Mouse (Mus musculus) left cerebral cortex, postnatal 25 days (tissue): Measurements from ENCODE around the gene Abtb2. TPM values are rescaled to one million over a fixed set of nuclear protein-coding genes. Genes with fewer than 3 reads are reported as not detected.

Experiments
- DNase-seq, 2 experiments: peaks; one replicate each; pipeline ENCODE4 v3.0.0; 2022; ENCODE audit warnings: low spot score in 2 of 2, mixed read lengths in 1 of 2
- intact Hi-C: fragments of 180-260 bp; cut with DNase I; formaldehyde crosslinking; loops from one replicate; pipeline ENCODE4 v1.15.1; 2025
- total RNA-seq, 2 experiments: library from RNA; stranded (reverse); gene quantifications; 2 replicates each; pipeline ENCODE4 v1.2.3; 2021

Abtb2 gene
- total RNA-seq, 2 experiments from 2014 or later, result 9.8 to 11.4 TPM

DNA sequence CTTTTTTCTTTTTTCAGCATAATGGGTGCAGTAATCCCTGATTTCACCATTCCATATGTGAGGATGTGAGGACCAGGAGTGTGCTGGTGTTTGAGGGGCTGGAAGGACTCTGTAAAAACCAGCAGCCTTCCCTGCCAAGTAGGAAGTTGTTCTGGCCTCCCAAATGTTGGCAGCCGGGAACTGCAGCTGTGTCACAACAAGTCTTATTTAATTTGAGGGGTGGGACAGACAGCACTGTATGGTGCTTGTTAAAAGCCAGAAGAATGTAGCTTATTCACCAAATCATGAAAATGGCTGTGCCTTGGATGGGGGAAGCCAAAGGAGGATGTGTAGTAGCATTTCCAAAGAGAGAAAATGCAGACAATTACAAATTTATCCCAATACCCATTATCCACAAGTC is 78.3 kb downstream of the Abtb2 start:
- intact Hi-C loops, result loop anchor here (5.0 kb wide), 1 partner anchor 77 kb away; the partner anchor contains the start of gene Abtb2
- DNase-seq, result peak in 1 of 2 experiments; percentile 16

DNA sequence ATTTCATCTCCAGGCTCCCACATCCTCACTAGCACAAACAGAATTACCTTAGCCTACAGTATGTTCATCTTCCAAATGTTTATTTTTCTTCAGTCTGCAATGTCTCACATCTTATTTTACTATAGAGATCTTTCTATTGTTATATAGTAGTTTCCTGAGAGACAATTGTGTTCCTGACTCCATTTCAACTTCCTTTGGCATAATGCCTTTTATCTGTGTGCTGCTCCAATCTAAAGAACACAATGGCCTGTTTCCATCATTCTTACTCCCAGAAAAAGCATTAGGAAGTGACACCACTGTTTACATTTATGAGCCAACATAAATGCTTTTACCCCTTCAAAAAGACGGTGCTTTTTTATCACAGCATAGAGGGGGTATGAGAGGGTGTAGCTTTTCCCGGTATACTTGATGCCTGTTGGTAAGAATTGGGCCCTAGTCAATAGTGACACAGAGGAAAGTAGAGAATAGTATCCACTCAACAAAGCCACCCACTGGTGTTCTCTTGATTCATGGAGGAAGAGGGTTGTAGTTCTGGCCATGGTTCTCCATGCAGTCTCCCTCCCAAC is 84.3 kb downstream of the Abtb2 start:
- intact Hi-C loops, result no loop called here

DNA sequence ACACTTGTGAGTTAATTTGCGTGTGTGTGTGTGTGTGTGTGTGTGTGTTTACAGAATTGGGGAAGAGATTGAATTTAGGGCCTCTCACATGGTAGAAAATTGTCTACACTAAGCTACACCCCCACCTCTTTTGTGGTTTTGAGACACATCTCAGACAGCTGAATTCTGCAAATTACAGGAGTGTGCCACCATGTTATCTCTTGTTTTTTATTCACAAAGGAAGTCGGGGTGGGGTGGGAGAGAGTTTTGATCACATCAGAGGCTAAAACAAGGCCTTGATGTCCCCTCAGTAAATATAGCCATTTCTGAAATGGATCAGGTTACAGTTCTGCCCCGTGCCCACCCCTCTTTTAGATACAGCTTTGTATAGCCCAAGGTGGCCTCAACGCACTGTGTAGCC is 86.0 kb downstream of the Abtb2 start:
- intact Hi-C loops, result no loop called here
- no peak for DNase-seq

More for the DNA sequence above, 84.3 kb downstream of the Abtb2 start:
- no peak for DNase-seq

DNA sequence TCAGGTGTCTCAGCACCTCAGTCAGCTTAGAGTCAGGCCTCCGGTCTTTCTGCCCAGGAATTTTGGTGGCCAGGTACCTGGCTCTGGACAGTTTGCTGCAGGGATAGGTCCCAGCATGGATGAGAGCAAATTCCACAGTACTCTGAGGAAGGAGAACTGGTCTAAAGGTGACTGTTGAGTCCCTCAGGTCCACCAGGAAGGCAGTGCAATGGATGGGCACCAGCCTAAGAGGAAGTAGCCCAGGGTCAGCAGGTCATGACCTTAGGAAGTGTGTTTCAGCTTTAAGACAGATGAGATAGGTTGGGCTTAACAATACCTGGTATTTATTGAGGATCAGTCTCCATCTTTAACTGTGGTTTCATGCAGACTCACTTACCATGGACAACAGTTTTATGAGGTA is 88.9 kb downstream of the Abtb2 start:
- no peak for DNase-seq
- intact Hi-C loops, result no loop called here

DNA sequence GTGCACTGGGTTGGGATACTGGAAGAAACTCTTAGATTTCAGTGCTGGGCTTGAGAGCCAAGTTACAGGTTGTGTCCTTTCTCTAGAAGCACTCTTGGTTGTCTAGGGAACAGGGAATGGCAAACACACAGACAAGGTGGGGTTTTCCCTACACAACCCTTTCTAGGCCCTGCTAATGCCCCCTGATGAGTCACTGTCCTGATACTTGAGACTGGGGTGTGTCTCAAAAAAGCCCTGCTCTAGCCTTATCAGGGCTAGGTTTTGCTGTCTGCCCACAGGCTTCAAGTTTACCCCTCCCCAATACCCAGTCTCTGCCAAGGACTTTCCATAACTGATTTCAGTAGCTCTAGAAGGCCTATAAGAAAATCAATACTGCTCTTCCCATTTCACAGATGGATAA is 89.9 kb downstream of the Abtb2 start:
- no peak for DNase-seq
- intact Hi-C loops, result no loop called here

DNA sequence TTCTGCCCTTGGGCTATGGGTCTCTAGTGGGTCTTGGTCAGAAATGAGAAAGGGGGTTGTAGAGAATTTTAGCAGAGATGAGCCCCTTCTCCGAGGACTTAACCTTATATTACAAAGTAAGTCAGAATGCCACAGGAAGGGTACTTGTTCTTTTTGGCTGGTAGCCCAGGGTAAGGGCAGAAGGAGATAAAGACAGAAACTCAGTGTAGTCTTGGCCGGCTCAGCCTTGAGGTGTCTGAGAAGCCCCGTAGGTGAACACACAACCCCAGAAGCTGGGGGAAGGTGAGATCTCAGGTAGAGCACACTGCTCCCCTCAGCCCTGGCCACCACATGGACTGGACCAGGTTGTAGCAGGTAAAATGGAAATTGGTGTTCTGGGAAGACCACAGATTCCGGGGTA is 93.1 kb downstream of the Abtb2 start:
- intact Hi-C loops, result no loop called here
- no peak for DNase-seq

DNA sequence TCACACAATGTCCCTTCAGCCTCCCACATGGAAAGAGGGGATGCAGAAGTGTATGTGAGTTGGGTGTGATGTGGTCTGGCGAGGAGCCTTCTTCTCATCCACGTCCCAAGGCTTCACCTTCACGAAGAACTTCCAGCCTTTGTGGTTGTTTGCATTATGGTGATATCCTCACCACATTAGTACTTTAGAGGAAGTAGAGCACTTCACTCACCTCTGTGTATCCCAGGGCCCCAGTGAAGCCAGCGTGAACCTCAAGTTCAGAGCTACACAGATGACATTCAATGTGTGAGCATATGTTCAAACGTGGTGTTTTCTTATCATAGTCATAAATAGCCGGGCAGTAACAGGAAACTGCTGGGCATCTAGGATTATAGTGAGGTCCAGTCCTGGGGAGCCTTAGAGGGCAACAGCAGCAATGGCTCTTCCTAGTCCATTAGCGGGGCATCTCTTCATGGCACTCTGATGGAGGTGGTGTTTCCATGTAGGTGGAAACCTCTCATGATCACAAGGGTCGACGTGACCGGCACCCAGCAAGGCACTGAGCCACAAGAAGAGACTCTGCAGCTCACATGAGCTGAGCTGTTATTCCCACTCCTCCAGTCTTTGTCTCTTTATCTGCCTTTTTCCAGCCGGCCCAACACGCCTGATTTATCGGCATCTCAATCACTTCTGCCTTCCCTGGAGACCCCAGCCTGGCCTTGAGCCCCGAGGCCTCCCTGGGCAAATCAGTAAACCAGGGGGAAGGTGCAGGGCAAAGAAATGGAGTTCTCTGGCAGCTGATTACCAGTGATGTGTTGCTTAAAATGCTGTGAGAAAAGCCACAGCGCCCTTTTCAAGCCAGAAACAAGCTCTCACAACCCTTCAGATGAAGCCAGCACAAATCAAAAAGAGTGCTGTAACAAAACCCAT is 93.8 kb downstream of the Abtb2 start:
- intact Hi-C loops, result no loop called here
- DNase-seq, result no peak

DNA sequence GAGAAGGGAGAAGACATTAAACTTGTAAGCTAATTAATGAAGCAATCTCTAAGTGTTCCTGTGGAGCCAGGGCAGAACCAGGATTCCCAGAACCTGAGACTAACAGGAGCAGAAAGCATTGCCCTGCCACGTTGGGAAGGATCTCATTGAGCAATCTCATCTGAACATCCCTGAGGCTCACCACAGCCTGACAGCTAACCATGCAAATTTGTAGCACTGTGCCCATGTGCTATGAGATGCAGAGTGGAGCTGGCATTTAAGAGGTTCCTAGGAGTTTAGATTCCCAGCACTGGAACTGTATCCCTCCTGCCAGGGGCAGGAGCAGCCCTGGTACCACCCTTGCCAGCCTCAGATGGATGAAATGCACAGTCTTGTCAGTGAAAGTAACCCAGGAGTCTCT is 95.6 kb downstream of the Abtb2 start:
- intact Hi-C loops, result no loop called here

DNA sequence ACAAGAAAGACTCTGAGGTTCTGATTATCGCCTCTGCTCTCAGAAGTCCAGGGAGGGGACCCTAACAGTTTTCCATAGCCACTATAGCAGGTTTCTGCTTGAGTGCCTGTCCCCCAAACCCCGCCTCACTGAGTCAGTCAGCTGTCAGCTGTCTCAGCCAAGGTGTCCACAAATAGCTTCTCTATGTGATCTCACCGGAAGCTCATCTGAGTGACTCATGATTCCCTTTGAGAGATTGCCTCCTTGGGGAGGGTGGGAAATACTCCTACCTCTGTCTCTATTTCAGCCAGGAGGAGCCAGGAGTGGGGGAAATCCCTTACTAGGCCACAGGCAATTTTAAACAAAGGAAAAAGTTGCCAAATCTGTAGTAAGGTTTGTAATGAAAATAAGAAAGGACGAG is 96.0 kb downstream of the Abtb2 start:
- peak; percentile 51 to 94 for DNase-seq
- intact Hi-C loops, result no loop called here

More for the DNA sequence above, 95.6 kb downstream of the Abtb2 start:
- DNase-seq, result no peak

DNA sequence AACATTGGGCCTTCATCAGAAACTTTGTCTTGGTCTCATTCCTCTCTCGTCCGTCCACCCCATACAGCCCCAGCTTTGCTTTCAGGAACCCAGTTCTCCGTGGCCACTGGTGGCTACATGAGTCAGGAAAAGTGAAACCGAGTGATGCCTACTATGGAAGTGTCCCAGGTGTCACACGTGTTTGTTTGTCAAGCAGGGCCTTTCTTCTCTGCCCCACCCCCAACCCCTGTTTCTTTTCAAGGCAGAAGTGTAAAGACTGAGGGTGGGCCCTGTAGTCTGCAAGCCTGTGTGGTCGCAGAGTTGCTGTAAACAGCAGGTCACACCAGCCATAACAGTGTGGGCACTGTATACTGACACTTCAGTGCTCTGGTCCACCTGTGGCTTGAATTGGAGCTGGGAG is 98.2 kb downstream of the Abtb2 start:
- intact Hi-C loops, result no loop called here
- no peak for DNase-seq

DNA sequence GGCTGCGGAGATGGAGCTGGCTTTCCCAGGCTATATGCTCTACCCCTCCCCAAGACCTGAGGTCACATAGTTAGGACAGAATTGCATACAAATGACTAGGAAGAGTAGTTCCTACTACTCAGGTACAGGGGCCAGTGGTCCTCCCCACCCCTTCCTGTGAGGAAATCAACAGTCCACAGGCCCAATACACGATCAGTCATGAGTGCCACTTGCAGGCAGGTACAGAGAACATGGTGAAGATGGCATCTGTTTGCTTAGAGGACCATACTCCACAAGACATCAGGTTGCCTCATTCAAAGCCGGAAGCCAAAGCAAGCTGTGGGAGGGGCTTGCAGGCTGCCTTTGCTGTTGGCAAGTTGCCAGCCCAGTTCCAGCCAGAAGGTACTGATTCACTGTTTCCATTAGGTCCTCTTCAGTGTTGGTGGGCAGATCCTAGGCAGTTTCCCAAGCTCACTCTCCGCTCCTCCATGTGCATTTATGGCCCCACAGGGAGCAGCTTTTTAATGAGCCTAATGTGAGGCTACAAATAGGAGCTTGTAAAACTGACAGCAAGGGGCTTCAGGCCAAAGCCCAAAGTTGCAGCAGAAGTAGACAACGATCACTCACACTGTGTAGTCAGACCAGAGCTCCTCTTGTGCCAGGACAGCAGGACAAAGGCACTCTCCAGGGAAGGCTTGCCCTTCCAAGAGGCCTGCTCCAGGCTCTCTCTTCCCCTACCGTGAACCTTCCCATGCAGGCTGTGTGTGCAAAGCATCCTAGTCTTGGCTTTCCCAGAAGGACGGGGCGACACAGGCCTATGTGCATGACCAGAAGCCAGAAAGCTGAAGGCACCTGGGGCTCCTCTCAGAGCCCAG is 102.1 kb downstream of the Abtb2 start:
- intact Hi-C loops, result no loop called here
- DNase-seq, result peak; percentile 40 to 57

DNA sequence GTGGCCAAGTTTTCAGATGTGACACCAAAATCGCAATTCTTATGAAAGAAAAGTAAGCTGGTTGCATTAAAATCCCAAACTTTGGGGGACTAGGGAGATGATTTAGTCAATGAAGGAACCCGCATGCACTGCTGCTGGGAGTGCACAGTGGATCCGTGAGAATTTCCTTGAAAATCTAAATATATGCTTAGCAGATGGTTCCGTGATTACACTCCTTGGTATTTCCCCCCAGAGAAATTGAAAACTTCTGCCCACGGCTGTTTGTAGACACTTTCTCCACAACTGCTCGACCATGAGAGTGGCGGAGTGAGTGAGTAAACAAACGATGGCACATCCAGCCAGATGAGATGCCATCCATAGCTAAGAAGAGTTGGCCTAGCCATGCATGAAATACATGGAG is 102.8 kb downstream of the Abtb2 start:
- intact Hi-C loops, result no loop called here

DNA sequence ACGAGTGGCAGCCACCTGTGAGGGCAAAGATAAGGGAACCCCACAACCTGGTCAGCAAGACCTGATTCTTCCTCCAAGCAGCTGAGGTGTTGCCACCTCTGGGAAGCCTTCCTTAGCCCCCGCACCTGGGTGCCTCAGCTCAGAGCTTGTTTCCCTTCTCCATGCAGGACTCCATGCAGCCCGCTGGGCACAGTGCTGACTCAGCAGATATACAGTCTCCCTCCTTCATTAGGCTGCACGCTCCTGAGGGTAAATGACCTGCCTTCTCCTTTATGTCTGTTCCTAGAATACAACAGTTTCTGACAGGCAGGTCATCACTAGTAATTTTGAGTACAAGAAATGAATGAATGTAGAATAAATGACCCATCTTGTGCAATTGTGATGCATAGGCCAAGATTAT is 103.5 kb downstream of the Abtb2 start:
- intact Hi-C loops, result no loop called here
- DNase-seq, result no peak

More for the DNA sequence above, 102.8 kb downstream of the Abtb2 start:
- peak in 1 of 2 experiments; percentile 66 for DNase-seq

DNA sequence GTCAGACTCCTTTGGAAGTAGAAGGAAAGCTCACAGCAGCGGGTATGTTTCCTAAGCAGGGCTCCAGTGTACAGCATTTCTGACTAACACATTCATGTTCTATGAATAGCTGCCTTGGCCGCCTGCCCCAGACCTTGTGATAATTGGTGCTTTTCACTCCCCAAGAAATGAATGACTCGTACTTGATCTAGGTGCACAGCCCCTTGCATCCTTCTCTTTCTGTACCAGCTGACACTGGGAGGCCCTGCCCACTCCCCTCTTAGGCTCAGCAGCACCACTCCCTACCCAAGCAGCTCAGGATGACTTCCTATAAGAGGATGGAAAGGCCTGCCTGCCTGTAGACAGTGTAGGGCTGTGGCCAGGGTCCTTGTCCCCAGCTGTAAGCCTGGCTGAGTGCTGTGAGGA is 104.2 kb downstream of the Abtb2 start:
- intact Hi-C loops, result no loop called here

DNA sequence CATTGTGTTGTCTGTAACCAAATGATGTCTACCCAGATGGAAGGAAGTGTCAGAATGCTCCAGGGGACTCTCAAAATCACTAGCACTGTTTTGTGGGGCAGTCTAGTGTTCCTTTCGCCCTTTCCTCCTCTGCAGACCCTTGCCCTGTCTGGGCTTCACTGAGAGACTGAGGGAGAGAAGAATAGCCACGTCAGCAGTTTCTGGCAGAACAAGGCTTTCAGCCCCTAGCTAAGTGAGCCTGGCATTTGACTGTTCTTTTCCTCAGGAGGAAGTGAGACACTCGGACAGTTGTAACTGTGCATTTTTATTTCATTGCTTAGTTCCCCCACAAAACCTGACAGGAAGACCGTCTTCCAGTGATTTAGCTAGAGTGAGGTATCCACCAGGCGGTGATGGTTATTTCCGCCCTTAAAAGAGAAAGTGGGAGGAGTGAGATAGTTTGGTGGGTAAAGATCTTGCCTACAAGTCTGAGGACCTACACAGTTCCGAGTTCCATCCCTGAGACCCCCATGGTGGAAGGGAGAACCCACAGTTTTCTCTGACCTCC is 106.5 kb downstream of the Abtb2 start:
- no peak for DNase-seq
- intact Hi-C loops, result no loop called here

More for the DNA sequence above, 104.2 kb downstream of the Abtb2 start:
- DNase-seq, result peak; percentile 43 to 85

DNA sequence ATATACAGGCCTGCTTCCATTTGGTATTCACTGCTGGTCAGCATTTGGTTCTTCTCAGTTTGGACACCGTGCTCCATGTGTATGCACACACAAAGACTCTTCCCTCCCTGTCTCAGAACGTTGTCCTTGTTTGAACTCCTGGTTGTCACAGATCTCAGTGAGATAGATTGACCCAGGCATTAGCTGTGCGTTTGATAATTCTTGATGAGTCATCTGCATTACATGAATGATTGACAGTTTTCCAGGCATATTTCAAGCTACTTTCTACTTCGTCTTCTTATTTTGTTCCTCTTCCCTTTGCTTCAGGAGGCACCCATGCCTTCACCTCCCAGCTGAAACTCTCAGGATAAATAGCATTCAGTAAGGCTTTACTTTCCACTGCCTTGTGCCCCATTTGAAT is 107.5 kb downstream of the Abtb2 start:
- no peak for DNase-seq
- intact Hi-C loops, result no loop called here

DNA sequence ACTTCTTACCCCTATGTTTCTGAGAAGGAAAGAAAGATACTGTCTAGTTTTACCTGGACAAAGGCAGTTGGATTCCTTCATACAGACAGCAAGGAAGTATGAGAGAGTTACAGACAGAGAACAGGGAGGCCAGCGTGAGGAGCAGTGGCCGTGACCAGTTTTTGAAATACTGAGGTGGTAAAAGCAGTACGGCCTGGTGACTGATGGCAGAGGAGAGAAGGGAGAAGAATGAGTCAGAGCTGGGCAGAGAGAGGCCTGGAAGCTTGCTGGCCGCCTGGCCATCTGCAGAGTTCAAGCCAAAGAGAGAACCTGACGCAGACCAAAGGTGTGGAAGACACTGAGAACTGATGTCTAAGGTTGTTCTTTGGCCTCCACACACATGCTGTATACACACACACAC is 109.3 kb downstream of the Abtb2 start:
- intact Hi-C loops, result no loop called here
- DNase-seq, result no peak

DNA sequence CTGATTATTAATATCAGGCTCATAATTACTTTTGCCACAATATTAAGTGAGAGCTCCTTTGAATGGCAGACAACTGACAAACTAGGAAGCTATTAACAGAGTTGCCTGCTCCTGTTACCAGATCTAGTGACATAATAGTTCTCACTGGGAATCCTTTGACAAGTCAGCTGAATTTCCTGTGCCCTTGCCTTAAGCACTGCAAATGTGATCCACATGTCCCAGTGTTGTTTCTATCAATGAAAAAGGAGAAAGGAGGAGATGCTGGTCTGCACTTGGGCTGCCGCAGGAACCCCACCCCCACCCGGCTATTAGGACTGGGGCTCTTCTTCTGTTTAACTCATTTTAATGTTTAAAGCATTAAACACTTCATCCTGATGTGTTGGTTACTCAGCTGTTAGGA is 110.7 kb downstream of the Abtb2 start:
- no peak for DNase-seq
- intact Hi-C loops, result no loop called here

DNA sequence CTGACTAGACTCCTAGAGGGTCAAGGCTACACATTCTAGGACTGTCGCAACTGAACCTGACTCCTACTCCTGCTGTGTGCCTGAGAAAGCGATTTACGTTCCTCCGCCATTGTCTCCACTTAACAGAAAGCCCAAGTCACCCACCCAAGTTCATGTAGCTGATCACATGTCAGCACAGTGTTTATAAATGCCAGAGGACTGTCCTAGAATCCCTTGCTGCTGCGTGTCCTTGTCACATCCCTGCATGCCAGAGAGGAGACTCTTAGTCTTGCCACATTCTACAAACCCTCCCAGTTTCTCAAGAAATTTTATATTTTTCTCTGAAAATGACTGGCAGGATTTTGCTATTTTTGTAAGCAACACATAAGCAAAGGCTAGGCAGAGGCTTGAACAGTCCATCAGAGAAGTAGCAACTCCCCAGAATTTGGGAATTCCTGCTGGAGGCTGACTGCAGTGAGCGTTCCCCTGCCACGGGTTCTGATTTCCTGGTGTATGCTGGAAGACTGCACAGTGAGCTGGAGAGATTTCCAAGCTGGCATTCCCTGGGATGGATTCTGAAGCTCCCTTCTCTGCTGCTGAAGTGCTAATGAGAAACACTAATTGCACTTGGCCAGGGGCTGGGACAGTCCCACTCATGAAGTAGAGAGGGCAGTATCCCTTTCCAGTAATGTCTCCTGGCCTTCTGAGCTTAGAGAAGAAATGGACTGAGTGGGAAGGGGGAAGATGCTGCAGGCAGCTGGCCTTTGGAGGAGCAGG is 111.7 kb downstream of the Abtb2 start:
- intact Hi-C loops, result no loop called here
- peak in 1 of 2 experiments; percentile 19 for DNase-seq
